Mouse (Mus musculus): Measurements from ENCODE around the gene Atpif1. TPM values are rescaled to one million over a fixed set of nuclear protein-coding genes. Genes with fewer than 3 reads are reported as not detected.
A peak's percentile ranks its signal among the peaks of the same experiment; 100 is the strongest.

The Atpif1 gene
- polyA plus RNA-seq, 1 experiment, result 747 TPM

GRCm38 (mm10) chr4:132513395-132514273, 19.8 kb downstream of the Atpif1 start:
- no peak for TF ChIP-seq POLR2A (IDR thresholded peaks at IDR 0.05; ENCODE audit: extremely low read depth, insufficient read depth, low read length)
- TF ChIP-seq CTCF (IDR thresholded peaks at IDR 0.05; ENCODE audit: extremely low read depth, insufficient read depth, low read length), result no peak
- Histone ChIP-seq H3K27ac (ENCODE audit: insufficient read depth, low read length) (no peak overlapping the region), H3K4me3 (ENCODE audit: insufficient read depth, low read length) (no peak overlapping the region), H3K4me1 (ENCODE audit: control insufficient read depth, insufficient read depth, low read length) (peaks cover 2% of the 10 kb centered on the region; the same call in 1 of the 2 replicates)

- Histone ChIP-seq H3K27ac (ENCODE audit: insufficient read depth, low read length) (no peak overlapping the region), H3K4me3 (ENCODE audit: insufficient read depth, low read length) (no peak overlapping the region), H3K4me1 (ENCODE audit: control insufficient read depth, insufficient read depth, low read length) (peaks cover 2% of the 10 kb centered on the region; the same call in 1 of the 2 replicates)
- TF ChIP-seq POLR2A (IDR thresholded peaks at IDR 0.05; ENCODE audit: extremely low read depth, insufficient read depth, low read length) (no peak), CTCF (IDR thresholded peaks at IDR 0.05; ENCODE audit: extremely low read depth, insufficient read depth, low read length) (no peak)
Observed at GRCm38 (mm10) chr4:132512080-132512479, 21.4 kb downstream of the Atpif1 start.

- Histone ChIP-seq H3K27ac (ENCODE audit: insufficient read depth, low read length) (no peak within 1 kb of the TSS), H3K4me1 (ENCODE audit: control insufficient read depth, insufficient read depth, low read length) (peaks cover 2% of the 10 kb centered on the region; the same call in 1 of the 2 replicates), H3K4me3 (ENCODE audit: insufficient read depth, low read length) (peak within 1 kb of the TSS; percentile 90)
- no peak for TF ChIP-seq CTCF (IDR thresholded peaks at IDR 0.05; ENCODE audit: extremely low read depth, insufficient read depth, low read length)
- peak; percentile 94 for TF ChIP-seq POLR2A (IDR thresholded peaks at IDR 0.05; ENCODE audit: extremely low read depth, insufficient read depth, low read length)
Observed at GRCm38 (mm10) chr4:132510352-132510798, 23.1 kb downstream of the Atpif1 start, which contains the start of gene Sesn2. Sesn2 (minus strand) TSS chr4:132510501.

- TF ChIP-seq POLR2A (IDR thresholded peaks at IDR 0.05; ENCODE audit: extremely low read depth, insufficient read depth, low read length) (peak; percentile 28; the same call in 1 of the 2 replicates), CTCF (IDR thresholded peaks at IDR 0.05; ENCODE audit: extremely low read depth, insufficient read depth, low read length) (no peak)
- H3K27ac ChIP-seq (ENCODE audit: insufficient read depth, low read length), result no peak overlapping the region
- H3K4me1 ChIP-seq (ENCODE audit: control insufficient read depth, insufficient read depth, low read length), result peaks cover 2% of the 10 kb centered on the region; the same call in 1 of the 2 replicates
- H3K4me3 ChIP-seq (ENCODE audit: insufficient read depth, low read length), result peak overlapping the region; percentile 90
Observed at GRCm38 (mm10) chr4:132509621-132510296, 23.7 kb downstream of the Atpif1 start.

GRCm38 (mm10) chr4:132507210-132507609, 26.2 kb downstream of the Atpif1 start:
- H3K4me1 ChIP-seq (ENCODE audit: control insufficient read depth, insufficient read depth, low read length), result no peaks in the 10 kb centered on the region
- H3K27ac ChIP-seq (ENCODE audit: insufficient read depth, low read length), result no peak overlapping the region
- no peak for TF ChIP-seq POLR2A (IDR thresholded peaks at IDR 0.05; ENCODE audit: extremely low read depth, insufficient read depth, low read length)
- TF ChIP-seq CTCF (IDR thresholded peaks at IDR 0.05; ENCODE audit: extremely low read depth, insufficient read depth, low read length), result no peak
- no peak overlapping the region for H3K4me3 ChIP-seq (ENCODE audit: insufficient read depth, low read length)

- Histone ChIP-seq H3K4me3 (ENCODE audit: insufficient read depth, low read length) (no peak overlapping the region), H3K4me1 (ENCODE audit: control insufficient read depth, insufficient read depth, low read length) (no peaks in the 10 kb centered on the region), H3K27ac (ENCODE audit: insufficient read depth, low read length) (no peak overlapping the region)
- TF ChIP-seq CTCF (IDR thresholded peaks at IDR 0.05; ENCODE audit: extremely low read depth, insufficient read depth, low read length) (no peak), POLR2A (IDR thresholded peaks at IDR 0.05; ENCODE audit: extremely low read depth, insufficient read depth, low read length) (no peak)
Observed at GRCm38 (mm10) chr4:132506250-132506649, 27.2 kb downstream of the Atpif1 start.

GRCm38 (mm10) chr4:132505800-132506199, 27.7 kb downstream of the Atpif1 start:
- no peak for TF ChIP-seq POLR2A (IDR thresholded peaks at IDR 0.05; ENCODE audit: extremely low read depth, insufficient read depth, low read length)
- TF ChIP-seq CTCF (IDR thresholded peaks at IDR 0.05; ENCODE audit: extremely low read depth, insufficient read depth, low read length), result no peak
- no peak overlapping the region for H3K27ac ChIP-seq (ENCODE audit: insufficient read depth, low read length)
- H3K4me3 ChIP-seq (ENCODE audit: insufficient read depth, low read length), result no peak overlapping the region
- H3K4me1 ChIP-seq (ENCODE audit: control insufficient read depth, insufficient read depth, low read length), result no peaks in the 10 kb centered on the region

- H3K4me1 ChIP-seq (ENCODE audit: control insufficient read depth, insufficient read depth, low read length), result no peaks in the 10 kb centered on the region
- no peak overlapping the region for H3K27ac ChIP-seq (ENCODE audit: insufficient read depth, low read length)
- TF ChIP-seq POLR2A (IDR thresholded peaks at IDR 0.05; ENCODE audit: extremely low read depth, insufficient read depth, low read length) (no peak), CTCF (IDR thresholded peaks at IDR 0.05; ENCODE audit: extremely low read depth, insufficient read depth, low read length) (no peak)
- no peak overlapping the region for H3K4me3 ChIP-seq (ENCODE audit: insufficient read depth, low read length)
Observed at GRCm38 (mm10) chr4:132505034-132505738, 28.3 kb downstream of the Atpif1 start.

GRCm38 (mm10) chr4:132503344-132503743, 30.1 kb downstream of the Atpif1 start:
- Histone ChIP-seq H3K27ac (ENCODE audit: insufficient read depth, low read length) (no peak overlapping the region), H3K4me3 (ENCODE audit: insufficient read depth, low read length) (no peak overlapping the region), H3K4me1 (ENCODE audit: control insufficient read depth, insufficient read depth, low read length) (no peaks in the 10 kb centered on the region)
- TF ChIP-seq POLR2A (IDR thresholded peaks at IDR 0.05; ENCODE audit: extremely low read depth, insufficient read depth, low read length) (no peak), CTCF (IDR thresholded peaks at IDR 0.05; ENCODE audit: extremely low read depth, insufficient read depth, low read length) (no peak)

Data from cortical plate, adult 2 months (tissue).